Mouse (Mus musculus): Measurements from ENCODE around the gene Trpm5.

DNA sequence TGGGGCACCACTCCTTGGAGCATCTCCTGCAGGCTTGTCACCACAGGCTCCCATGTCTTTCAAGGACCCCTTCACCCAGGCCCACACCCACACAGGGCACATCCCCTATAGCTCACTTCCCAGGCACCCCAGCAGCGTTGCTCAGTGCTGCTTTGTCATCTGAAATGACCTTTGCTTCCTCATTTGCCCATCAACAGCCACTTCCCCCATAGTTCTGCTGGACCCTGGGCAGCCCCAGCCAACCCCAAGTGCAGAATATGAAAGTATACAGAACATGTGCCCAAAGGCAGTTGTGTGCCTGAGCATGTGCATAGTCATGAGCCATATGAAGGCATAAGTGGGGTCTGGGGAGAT, 1.1 kb upstream of the Trpm5 start:
- no peak for TF ChIP-seq NRF1 (IDR thresholded peaks at IDR 0.05; ENCODE audit: insufficient read depth, low read depth, low read length, poor library complexity, severe bottlenecking)
- TF ChIP-seq POLR2A (IDR thresholded peaks at IDR 0.05; ENCODE audit: control insufficient read depth in 1 of 2, insufficient read depth in 1 of 2, low read depth in 1 of 2, low read length in 2 of 2, poor library complexity in 1 of 2): no peak
- no peak for TF ChIP-seq ZMIZ1 (IDR thresholded peaks at IDR 0.05; ENCODE audit: low read depth, low read length)
- no peak for TF ChIP-seq CTCF (IDR thresholded peaks at IDR 0.05 in 2 of 3, conservative IDR thresholded peaks at IDR 0.05 in 1 of 3; ENCODE audit: control insufficient read depth in 1 of 3, insufficient read depth in 1 of 3, low read depth in 2 of 3, low read length in 3 of 3, poor library complexity in 1 of 3, severe bottlenecking in 1 of 3)
- no peak for TF ChIP-seq TCF12 (IDR thresholded peaks at IDR 0.05; ENCODE audit: low read depth, low read length)
- no peak for TF ChIP-seq MAX (IDR thresholded peaks at IDR 0.05; ENCODE audit: low read length)
- TF ChIP-seq MAFK (IDR thresholded peaks at IDR 0.05; ENCODE audit: borderline replicate concordance, low read depth, low read length): no peak
- TF ChIP-seq NELFE (IDR thresholded peaks at IDR 0.05; ENCODE audit: low read depth, low read length): no peak
- no peak for TF ChIP-seq EP300 (IDR thresholded peaks at IDR 0.05; ENCODE audit: low read depth in 1 of 2, low read length in 2 of 2)
- no peak for TF ChIP-seq SIN3A (IDR thresholded peaks at IDR 0.05; ENCODE audit: low read length)
- TF ChIP-seq POLR2AphosphoS2 (IDR thresholded peaks at IDR 0.05; ENCODE audit: low read length): no peak

Measured in MEL (cell line).